Mouse (Mus musculus) heart, postnatal 36 days (tissue): ENCODE data around the gene Impdh2. TPM values are rescaled to one million over a fixed set of nuclear protein-coding genes. Genes with fewer than 3 reads are reported as not detected.

Experiments used
- DNase-seq, 2 experiments: peaks; one replicate each; pipeline ENCODE4 v3.0.0; 2021 to 2022
- intact Hi-C: fragments of 180-260 bp; cut with DNase I; formaldehyde crosslinking; loops from one replicate; pipeline ENCODE4 v1.15.1; 2025
- total RNA-seq, 2 experiments: library from RNA; stranded (reverse); gene quantifications; 2 replicates each; pipeline ENCODE4 v1.2.3; 2021

Gene Impdh2
- total RNA-seq, 2 experiments from 2014 or later, result 48.7 to 52.2 TPM

GRCm38 (mm10) chr9:108568511-108568921, 8.4 kb downstream of the Impdh2 start:
- no peak for DNase-seq
- intact Hi-C loops, result no loop called here

GRCm38 (mm10) chr9:108569381-108570206, 9.5 kb downstream of the Impdh2 start, which contains the start of gene Dalrd3:
TSS of gene Dalrd3 (plus strand) at chr9:108569886.
- intact Hi-C loops, result no loop called here
- DNase-seq, result peak; percentile 80

- intact Hi-C loops, result no loop called here
- DNase-seq, result peak; percentile 70 to 80
These were observed 10.3 kb downstream of the Impdh2 start for GRCm38 (mm10) chr9:108570207-108570896.

GRCm38 (mm10) chr9:108571401-108571973, 11.4 kb downstream of the Impdh2 start:
- intact Hi-C loops, result no loop called here

GRCm38 (mm10) chr9:108572321-108572720, 12.2 kb downstream of the Impdh2 start:
- DNase-seq, result no peak

More at GRCm38 (mm10) chr9:108571401-108571973, 11.4 kb downstream of the Impdh2 start:
- no peak for DNase-seq

DNA sequence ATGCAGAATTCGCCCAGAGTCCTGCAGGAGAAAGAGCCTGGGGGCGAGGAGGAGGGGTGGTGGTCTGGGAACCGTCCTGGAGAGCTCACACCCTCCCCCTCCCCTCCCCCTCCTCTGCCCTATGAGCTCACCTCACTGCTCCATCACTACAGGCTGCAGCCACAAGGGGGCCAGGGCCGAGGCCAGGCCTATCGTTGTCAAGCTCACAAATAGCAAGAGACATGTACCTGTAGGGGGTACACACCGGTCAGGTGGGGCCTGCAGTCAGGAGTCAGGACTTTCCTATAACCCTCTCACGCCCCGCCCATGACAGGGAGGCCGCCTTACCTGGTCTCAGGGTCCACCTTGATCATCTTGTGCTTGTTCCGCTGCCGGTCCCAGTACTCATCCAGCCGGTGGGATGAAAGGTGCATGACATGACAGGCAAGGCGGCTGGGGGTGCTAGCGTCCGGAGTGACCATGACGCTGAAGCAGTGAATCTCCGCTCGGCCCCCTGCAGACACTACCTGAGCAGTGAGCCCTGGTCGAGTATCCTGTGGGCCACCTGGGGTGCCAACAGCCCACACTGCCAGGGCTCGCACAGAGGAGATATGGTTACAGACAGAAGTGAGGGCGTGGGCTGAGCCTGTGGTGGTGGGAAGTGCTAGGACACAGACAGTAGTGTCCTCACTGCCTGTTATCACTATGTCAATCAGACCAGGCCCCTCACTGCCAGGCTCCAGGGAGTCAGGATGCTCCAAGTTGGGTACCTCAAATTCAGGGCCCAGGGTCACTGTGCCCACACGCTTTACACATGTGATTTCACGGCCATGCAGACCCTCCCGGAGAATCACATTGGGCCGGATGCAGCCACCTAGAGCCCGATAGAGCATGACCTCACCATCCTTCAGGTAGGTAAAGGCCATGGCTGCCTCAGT, 13.9 kb downstream of the Impdh2 start:
- intact Hi-C loops, result no loop called here
- no peak for DNase-seq

More at GRCm38 (mm10) chr9:108572321-108572720, 12.2 kb downstream of the Impdh2 start:
- intact Hi-C loops, result no loop called here

GRCm38 (mm10) chr9:108574921-108575320, 14.8 kb downstream of the Impdh2 start:
- DNase-seq, result no peak
- intact Hi-C loops, result no loop called here

DNA sequence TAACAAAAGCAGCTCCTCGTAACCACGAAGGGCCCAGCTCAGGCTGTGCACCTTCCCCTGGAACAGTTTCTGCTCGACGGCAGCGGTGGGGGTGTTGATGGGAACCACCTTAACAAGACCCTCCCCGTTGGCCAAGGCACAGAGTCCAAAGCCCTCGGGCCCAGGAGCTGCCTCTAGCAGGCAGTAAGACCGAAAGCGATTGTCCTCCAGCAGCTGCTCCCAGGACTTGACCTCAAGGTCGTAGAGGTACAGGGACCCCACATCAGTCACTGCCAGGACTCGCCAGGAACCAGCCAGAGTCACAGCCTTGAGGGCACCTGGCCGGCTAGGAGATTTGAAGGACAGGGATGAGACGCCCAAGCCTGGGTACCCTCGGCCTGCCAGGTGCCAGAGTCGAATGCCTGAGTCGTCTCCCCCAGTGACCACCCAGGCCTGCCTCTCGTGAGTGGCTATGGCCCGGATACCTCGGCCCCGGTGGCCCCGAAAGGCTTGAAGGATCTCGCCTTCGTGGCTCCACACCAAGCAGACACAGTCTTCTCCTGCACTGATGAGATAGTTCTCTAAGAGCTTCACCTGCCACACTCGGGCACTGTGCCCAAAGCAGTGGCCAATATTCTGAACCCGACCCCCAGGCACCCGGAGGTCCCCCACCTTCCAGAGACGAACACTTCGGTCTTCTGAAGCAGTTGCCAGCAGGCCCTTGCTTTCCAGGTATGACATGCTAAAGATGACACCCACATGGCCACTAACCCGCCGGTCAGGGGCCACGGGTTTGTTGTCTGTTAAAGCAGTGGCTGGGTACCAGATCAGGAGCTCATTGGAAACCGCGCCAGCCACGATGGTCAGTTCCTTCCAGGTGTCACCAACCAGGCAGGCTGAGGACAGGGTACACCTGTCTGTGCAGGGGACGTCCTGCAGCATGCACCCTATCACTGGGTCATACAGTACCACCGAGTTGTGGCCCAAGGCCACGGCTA, 15.5 kb downstream of the Impdh2 start:
- DNase-seq, result no peak
- intact Hi-C loops, result no loop called here

DNA sequence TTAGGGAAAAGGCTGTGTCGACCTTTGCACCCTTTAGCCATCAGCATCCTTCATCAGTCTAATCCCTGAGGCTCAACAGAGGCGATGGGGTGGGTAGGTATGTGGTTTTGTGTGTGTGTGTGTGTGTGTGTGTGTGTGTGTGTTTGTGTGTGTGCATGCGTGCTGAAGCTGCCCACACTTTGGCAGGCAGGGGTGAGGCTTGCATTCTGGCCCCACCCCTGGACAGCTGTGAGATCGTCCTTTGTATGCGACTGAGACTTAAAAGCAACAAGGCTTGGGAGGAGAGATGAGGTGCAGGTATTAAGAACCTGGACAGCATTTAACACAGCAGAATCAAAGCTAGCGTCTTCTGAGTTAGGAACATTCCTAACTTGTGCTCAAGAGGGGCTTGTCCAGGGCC, 16.9 kb downstream of the Impdh2 start:
- no peak for DNase-seq
- intact Hi-C loops, result no loop called here

DNA sequence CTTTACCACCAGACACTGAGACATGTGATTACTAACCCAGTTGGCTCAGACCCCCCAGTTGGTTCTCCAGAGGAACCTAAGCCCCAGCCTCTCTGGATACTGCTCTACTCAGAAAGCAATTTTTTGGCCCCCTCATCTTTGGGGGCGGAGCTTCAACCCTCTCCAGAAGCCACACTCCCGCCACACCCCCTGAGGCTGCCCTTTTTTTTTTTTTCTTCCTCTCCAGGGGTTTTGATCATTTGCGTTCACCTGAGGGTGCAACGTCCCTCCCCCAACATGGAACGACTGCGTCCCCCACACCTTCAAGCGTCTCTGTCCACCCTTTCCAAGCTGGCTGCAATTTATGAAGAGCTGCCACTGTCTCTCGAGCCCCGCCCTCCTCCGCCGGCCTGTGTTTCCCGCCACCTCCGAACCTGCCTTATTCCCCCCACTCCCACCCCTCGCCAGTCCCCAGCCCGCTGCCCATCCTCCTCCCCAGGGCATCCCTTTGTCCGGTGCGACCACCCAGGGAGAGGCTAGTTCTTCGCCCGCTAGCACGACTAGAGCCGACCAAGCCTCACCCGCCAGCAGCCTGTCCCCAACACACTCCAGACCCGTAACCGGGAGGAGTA, 18.0 kb downstream of the Impdh2 start:
- peak; percentile 47 to 51 for DNase-seq
- intact Hi-C loops, result no loop called here

DNA sequence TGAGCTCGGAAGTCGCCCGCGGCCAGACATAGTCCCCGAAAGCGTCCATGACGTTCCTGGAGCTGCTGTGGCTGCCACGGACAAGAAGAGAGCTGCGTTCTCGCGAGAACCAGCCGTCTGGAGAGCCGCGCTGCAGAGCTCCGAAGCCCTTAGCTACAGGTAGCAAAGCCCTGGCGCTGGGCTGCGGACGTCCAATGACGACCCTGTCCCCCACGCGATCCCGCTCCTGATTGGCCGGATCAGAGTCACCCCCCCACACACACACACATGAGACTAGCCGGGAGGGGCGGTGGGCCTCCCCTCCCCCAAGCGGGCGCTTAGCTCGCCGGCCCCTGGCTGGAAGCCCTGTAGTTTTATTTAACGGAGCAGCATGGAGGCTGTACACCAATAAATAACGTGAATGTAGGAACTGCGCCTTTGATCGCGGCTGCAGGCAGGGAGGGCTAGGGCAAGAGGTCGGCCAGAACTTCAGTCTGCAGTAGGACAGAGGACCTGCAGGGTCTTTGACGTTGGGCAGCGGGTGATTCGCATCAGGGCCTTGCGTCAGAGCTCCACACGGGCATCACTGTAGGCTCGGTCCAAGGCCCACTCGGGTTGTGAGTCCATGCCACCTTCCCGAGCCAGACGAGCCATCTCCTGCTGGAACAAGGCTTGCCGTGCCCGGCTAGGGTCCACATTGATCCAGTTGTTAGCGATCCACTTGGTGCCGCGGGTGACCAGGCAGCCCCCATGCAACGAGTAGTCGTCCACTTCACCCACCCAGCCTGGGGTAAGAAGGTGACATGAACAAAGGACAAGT, 18.7 kb downstream of the Impdh2 start, which contains the start of gene Wdr6:
Gene Wdr6, minus strand, starts transcription at position 195 of the 799 bp plus-strand sequence.
- intact Hi-C loops, result no loop called here
- peak; percentile 85 to 86 for DNase-seq

DNA sequence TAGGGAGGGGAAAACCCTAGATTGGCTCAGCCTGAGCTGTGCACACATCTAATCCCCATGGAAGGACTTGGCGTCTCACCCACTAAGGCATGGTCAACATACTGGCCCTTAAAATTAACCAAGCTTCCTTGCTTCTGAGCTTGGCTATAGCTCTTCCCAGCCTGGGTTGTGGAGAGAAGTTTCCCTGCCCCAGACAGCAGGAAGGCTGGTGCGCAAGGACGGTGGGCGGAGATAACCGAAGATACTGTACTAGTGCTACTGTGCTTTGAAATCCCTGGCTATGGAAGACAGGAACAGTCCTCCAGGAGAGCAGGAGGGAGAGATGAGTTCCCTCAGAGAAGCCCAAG, 19.2 kb downstream of the Impdh2 start:
- no peak for DNase-seq
- intact Hi-C loops, result no loop called here

GRCm38 (mm10) chr9:108587571-108588180, 27.6 kb downstream of the Impdh2 start:
- peak; percentile 62 to 70 for DNase-seq
- intact Hi-C loops, result no loop called here

- intact Hi-C loops, result no loop called here
- no peak for DNase-seq
These were observed 29.1 kb downstream of the Impdh2 start for GRCm38 (mm10) chr9:108589229-108589628.

- no peak for DNase-seq
- intact Hi-C loops, result no loop called here
These were observed 31.4 kb downstream of the Impdh2 start for GRCm38 (mm10) chr9:108591462-108591861.

GRCm38 (mm10) chr9:108594354-108594753, 34.3 kb downstream of the Impdh2 start:
- DNase-seq, result no peak
- intact Hi-C loops, result no loop called here

GRCm38 (mm10) chr9:108596998-108597764, 37.1 kb downstream of the Impdh2 start, which contains the start of gene P4htm:
TSS of gene P4htm (minus strand) at chr9:108597667.
- intact Hi-C loops, result loop anchor here (5.0 kb wide), 1 partner anchor 50 kb away; the partner anchor contains the start of gene Arih2

More at GRCm38 (mm10) chr9:108596998-108597764, 37.1 kb downstream of the Impdh2 start, which contains the start of gene P4htm:
- DNase-seq, result peak; percentile 70 to 76
